Mouse (Mus musculus): ENCODE measurements around the gene Pamr1.

Pamr1 gene

GRCm38 (mm10) chr2:102661052-102661451 lies 111.2 kb downstream of the Pamr1 start:
- DNase-seq (ENCODE audit: low read depth), result no peak

GRCm38 (mm10) chr2:102662911-102663310 lies 113.1 kb downstream of the Pamr1 start:
- no peak for DNase-seq (ENCODE audit: low read depth)

GRCm38 (mm10) chr2:102663339-102663738 lies 113.5 kb downstream of the Pamr1 start:
- no peak for DNase-seq (ENCODE audit: low read depth)

- DNase-seq (ENCODE audit: low read depth), result no peak
These were observed 114.1 kb downstream of the Pamr1 start for GRCm38 (mm10) chr2:102663865-102664264.

GRCm38 (mm10) chr2:102667981-102668380 lies 118.2 kb downstream of the Pamr1 start:
- no peak for DNase-seq (ENCODE audit: low read depth)

- no peak for DNase-seq (ENCODE audit: low read depth)
These were observed 119.8 kb downstream of the Pamr1 start for GRCm38 (mm10) chr2:102669580-102669979.

- no peak for DNase-seq (ENCODE audit: low read depth)
These were observed 124.8 kb downstream of the Pamr1 start for GRCm38 (mm10) chr2:102674582-102674981.

- DNase-seq (ENCODE audit: low read depth), result peak; percentile 45
These were observed 125.5 kb downstream of the Pamr1 start for GRCm38 (mm10) chr2:102675275-102675674.

- DNase-seq (ENCODE audit: low read depth), result no peak
These were observed 127.0 kb downstream of the Pamr1 start for GRCm38 (mm10) chr2:102676716-102677312.

GRCm38 (mm10) chr2:102677400-102677799 lies 127.6 kb downstream of the Pamr1 start:
- DNase-seq (ENCODE audit: low read depth), result no peak

GRCm38 (mm10) chr2:102681351-102681750 lies 131.5 kb downstream of the Pamr1 start:
- no peak for DNase-seq (ENCODE audit: low read depth)

GRCm38 (mm10) chr2:102682168-102682567 lies 132.4 kb downstream of the Pamr1 start:
- DNase-seq (ENCODE audit: low read depth), result peak; percentile 29

GRCm38 (mm10) chr2:102685371-102686107 lies 135.7 kb downstream of the Pamr1 start:
- DNase-seq (ENCODE audit: low read depth), result peak; percentile 2

- DNase-seq (ENCODE audit: low read depth), result no peak
These were observed 136.3 kb downstream of the Pamr1 start for GRCm38 (mm10) chr2:102686108-102686450.

All from naive thymus-derived CD4-positive, alpha-beta T cell, adult 2 months (primary cell).